Mouse (Mus musculus): ENCODE data around the gene 3110082I17Rik. TPM values are rescaled to one million over a fixed set of nuclear protein-coding genes. Genes with fewer than 3 reads are reported as not detected.
"Not testable (repeated sequence)": the region's sequence is repeated elsewhere in the genome, so short reads cannot be mapped to it uniquely, and the experiment has no call there.

3110082I17Rik gene
- polyA plus RNA-seq, 1 experiment from 2014 or later = 15.1 TPM

DNA sequence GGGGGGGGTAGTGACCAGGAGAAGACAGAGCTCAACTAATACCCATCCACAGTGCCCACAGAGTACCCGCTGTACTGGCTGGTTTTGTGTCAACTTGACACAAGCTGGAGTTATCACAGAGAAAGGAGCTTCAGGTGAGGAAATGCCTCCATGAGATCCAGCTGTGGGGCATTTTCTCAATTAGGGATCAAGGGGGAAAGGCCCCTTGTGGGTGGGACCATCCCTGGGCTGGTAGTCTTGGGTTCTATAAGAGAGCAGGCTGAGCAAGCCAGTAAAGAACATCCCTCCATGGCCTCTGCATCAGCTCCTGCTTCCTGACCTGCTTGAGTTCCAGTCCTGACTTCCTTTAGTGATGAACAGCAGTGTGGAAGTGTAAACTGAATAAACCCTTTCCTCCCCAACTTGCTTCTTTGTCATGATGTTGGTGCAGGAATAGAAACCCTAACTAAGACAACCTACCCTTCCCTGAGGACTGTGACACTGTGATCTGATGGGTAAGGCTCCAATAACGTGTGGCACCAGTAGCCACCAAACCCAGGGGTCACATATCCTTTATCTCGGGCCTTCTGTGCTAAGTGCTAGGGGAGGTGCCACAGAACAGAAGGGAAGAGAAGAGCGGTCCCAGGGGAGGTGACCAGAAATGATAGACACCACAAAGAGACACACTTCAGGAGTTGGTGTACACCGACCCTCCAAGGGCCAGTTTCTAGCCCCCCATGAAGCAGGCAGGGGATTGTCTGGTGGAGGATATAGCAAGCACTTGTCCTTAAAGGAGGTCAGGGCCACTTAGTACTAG is 69.8 kb downstream of the 3110082I17Rik start:
- H3K9me3 ChIP-seq = not testable (repeated sequence)

DNA sequence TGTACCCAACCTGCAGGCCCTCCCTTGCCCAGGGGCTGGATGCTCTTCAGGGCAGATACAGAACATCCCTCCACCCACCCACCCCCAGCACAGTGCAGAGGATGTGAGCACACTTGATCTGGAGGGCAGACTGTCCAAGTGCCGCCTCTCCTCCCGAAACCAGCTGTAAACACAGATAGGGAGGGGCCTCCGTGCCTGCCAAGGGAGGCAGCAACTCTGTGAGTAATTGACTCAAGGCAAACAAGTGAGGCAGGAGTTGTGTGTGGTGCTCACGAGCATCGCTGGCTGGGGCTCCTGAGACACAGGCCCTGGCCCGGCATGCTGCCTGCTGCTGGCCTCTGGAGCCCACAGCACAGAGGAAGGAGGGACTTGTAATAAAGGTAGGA is 70.7 kb downstream of the 3110082I17Rik start:
- H3K27me3 ChIP-seq = no peaks in the 10 kb centered on the region

More for the DNA sequence above, 69.8 kb downstream of the 3110082I17Rik start:
- peaks cover 44% of the 10 kb centered on the region for H3K4me1 ChIP-seq (replicated peaks)
- 84% methylated on average over 5 of the region's 5 CpGs for WGBS
- not testable (repeated sequence) for H3K9ac ChIP-seq; ATAC-seq (ENCODE audit: low read depth); H3K4me2 ChIP-seq; H3K4me3 ChIP-seq; H3K27me3 ChIP-seq; H3K36me3 ChIP-seq
- peak overlapping the region; percentile 61; the same call in 1 of the 2 replicates for H3K27ac ChIP-seq (replicated peaks)

GRCm38 (mm10) chr5:139388694-139389675 is 71.3 kb downstream of the 3110082I17Rik start:
- Histone ChIP-seq H3K9ac (peak overlapping the region; percentile 41; the same call in 1 of the 2 replicates), H3K9me3 (no peaks in the 10 kb centered on the region), H3K27me3 (no peaks in the 10 kb centered on the region), H3K4me1 (replicated peaks) (peaks cover 44% of the 10 kb centered on the region), H3K27ac (replicated peaks) (peak overlapping the region; percentile 67), H3K4me3 (no peak overlapping the region), H3K4me2 (no peak overlapping the region), H3K36me3 (no peaks in the 10 kb centered on the region)
- WGBS = 70% methylated on average over 17 of the region's 17 CpGs
- ATAC-seq (ENCODE audit: low read depth) = no peak

More for the DNA sequence above, 70.7 kb downstream of the 3110082I17Rik start:
- Histone ChIP-seq H3K9ac (peak overlapping the region; percentile 41; the same call in 1 of the 2 replicates), H3K27ac (replicated peaks) (peak overlapping the region; percentile 67), H3K4me3 (no peak overlapping the region), H3K36me3 (no peaks in the 10 kb centered on the region), H3K4me1 (replicated peaks) (peaks cover 44% of the 10 kb centered on the region), H3K4me2 (no peak overlapping the region), H3K9me3 (no peaks in the 10 kb centered on the region)
- WGBS = 36% methylated on average over 6 of the region's 6 CpGs
- peak; percentile 17 for ATAC-seq (ENCODE audit: low read depth)

DNA sequence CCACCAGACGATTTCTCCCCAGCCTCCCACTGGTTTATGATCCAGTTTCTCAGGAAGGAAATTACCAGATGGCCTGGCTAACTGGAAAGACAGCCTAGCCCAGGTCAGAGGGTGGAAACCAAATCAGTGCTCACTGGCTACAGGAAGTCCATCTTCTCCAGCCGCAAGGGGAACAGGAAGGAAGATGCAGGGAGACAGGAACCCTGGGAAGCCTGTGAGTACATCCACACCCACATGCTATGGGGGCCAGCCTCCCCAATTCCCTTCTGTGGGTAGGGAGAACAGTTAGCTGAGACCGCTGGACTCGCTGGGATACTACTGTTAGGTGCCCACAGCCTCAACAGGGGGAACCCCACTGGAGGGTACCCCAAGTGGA is 72.1 kb downstream of the 3110082I17Rik start:
- H3K27me3 ChIP-seq = no peaks in the 10 kb centered on the region
- no peak overlapping the region for H3K4me2 ChIP-seq
- peaks cover 44% of the 10 kb centered on the region for H3K4me1 ChIP-seq (replicated peaks)
- H3K9me3 ChIP-seq = no peaks in the 10 kb centered on the region
- no peak for ATAC-seq (ENCODE audit: low read depth)
- H3K27ac ChIP-seq (replicated peaks) = peak overlapping the region; percentile 67
- H3K36me3 ChIP-seq = no peaks in the 10 kb centered on the region
- WGBS = 59% methylated on average over 4 of the region's 4 CpGs
- no peak overlapping the region for H3K9ac ChIP-seq
- no peak overlapping the region for H3K4me3 ChIP-seq

DNA sequence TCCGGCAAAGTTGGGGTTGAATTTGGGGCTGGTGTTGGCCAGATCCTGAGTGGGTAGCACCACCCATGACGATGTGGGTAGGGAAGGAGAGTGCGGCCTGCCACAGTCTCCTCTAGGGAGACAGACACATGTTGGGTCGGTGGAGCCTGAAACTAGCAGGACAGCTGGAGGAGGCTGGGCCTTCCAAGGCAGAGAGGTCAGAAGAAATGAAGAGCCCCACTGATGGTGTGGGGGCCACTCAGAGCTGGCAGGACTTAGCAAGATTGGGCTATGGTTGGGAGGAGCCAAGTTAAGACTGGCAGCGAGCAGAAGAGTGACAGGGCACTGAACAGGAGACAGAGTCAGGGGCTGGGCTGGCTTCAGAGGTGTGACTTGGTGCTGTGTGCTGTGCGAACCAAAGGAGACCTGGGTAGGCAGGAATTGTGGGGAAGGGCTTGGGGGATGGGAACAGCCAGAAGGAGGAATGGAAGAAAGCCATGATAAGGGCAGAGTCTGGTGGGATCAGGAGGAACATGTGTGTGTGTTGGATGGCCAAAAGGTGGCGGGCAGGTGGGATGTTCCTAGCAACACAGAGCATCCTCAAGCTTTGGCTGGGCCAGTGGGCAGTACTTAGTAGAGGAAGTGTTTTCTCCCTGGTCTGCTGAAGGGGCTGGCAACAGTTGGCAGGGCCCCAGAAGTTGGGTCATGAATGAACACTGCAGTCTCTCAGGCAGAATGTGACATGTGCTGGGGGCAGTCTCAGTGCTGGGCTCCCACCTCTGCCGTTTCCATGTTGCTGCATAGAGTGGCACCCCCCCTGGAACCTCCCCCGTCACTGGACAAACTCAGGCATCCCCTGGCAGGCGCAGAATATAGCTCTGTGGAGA is 72.8 kb downstream of the 3110082I17Rik start:
- no peaks in the 10 kb centered on the region for H3K27me3 ChIP-seq
- no peaks in the 10 kb centered on the region for H3K36me3 ChIP-seq
- no peaks in the 10 kb centered on the region for H3K9me3 ChIP-seq
- peak overlapping the region; percentile 67 for H3K27ac ChIP-seq (replicated peaks)
- peaks cover 49% of the 10 kb centered on the region for H3K4me1 ChIP-seq (replicated peaks)
- H3K9ac ChIP-seq = no peak overlapping the region
- 72% methylated on average over 10 of the region's 10 CpGs for WGBS
- H3K4me3 ChIP-seq = no peak overlapping the region
- no peak for ATAC-seq (ENCODE audit: low read depth)
- H3K4me2 ChIP-seq = no peak overlapping the region

- Histone ChIP-seq H3K27me3 (no peaks in the 10 kb centered on the region), H3K27ac (replicated peaks) (no peak overlapping the region), H3K9ac (no peak overlapping the region), H3K9me3 (no peaks in the 10 kb centered on the region), H3K4me1 (replicated peaks) (peaks cover 49% of the 10 kb centered on the region), H3K4me3 (no peak overlapping the region), H3K4me2 (no peak overlapping the region), H3K36me3 (no peaks in the 10 kb centered on the region)
- no peak for ATAC-seq (ENCODE audit: low read depth)
- WGBS = 92% methylated on average over 5 of the region's 5 CpGs
These were observed 74.3 kb downstream of the 3110082I17Rik start for GRCm38 (mm10) chr5:139386047-139386446.

GRCm38 (mm10) chr5:139384531-139384930 is 75.8 kb downstream of the 3110082I17Rik start:
- Histone ChIP-seq H3K36me3 (no peaks in the 10 kb centered on the region), H3K9me3 (no peaks in the 10 kb centered on the region), H3K4me1 (replicated peaks) (peaks cover 53% of the 10 kb centered on the region), H3K4me3 (no peak overlapping the region), H3K4me2 (no peak overlapping the region), H3K27ac (replicated peaks) (no peak overlapping the region), H3K27me3 (no peaks in the 10 kb centered on the region), H3K9ac (no peak overlapping the region)
- ATAC-seq (ENCODE audit: low read depth) = no peak
- 75% methylated on average over 10 of the region's 10 CpGs for WGBS

GRCm38 (mm10) chr5:139383234-139383633 is 77.1 kb downstream of the 3110082I17Rik start:
- 74% methylated on average over 9 of the region's 9 CpGs for WGBS
- no peak for ATAC-seq (ENCODE audit: low read depth)
- no peaks in the 10 kb centered on the region for H3K9me3 ChIP-seq
- H3K4me2 ChIP-seq = no peak overlapping the region
- H3K4me3 ChIP-seq = no peak overlapping the region
- no peaks in the 10 kb centered on the region for H3K36me3 ChIP-seq
- H3K4me1 ChIP-seq (replicated peaks) = peaks cover 53% of the 10 kb centered on the region
- H3K27me3 ChIP-seq = no peaks in the 10 kb centered on the region
- no peak overlapping the region for H3K9ac ChIP-seq
- H3K27ac ChIP-seq (replicated peaks) = 0 out of 2 replicates have a peak overlapping the region, but pooled peaks have one; percentile 52

DNA sequence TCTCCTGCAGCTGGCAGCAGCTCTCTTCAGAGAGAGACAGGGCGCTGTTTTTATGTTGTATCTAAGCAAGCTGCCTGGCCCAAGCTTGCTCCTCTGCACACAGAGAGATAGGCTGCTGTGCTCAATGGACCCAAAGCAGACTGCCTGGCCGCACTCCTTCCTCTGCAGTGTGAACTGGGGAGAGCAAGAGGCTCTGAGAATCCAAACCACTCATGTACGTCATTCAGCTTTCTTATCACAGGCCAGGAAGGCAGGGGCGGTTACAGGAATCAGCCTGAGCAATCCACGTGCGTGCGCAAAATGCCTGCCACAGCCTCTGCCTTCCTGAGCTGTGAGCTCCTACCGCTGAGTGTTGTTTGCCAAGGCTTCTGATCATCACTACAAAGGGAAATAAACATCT is 77.6 kb downstream of the 3110082I17Rik start:
- ATAC-seq (ENCODE audit: low read depth) = no peak
- peak overlapping the region; percentile 38 for H3K9ac ChIP-seq
- no peak overlapping the region for H3K4me3 ChIP-seq
- no peaks in the 10 kb centered on the region for H3K27me3 ChIP-seq
- peak overlapping the region; percentile 81; the same call in 1 of the 2 replicates for H3K4me2 ChIP-seq
- H3K9me3 ChIP-seq = no peaks in the 10 kb centered on the region
- 67% methylated on average over 8 of the region's 8 CpGs for WGBS
- H3K36me3 ChIP-seq = no peaks in the 10 kb centered on the region
- peak overlapping the region; percentile 52; the same call in 1 of the 2 replicates for H3K27ac ChIP-seq (replicated peaks)
- peaks cover 53% of the 10 kb centered on the region for H3K4me1 ChIP-seq (replicated peaks)

GRCm38 (mm10) chr5:139381586-139382513 is 78.5 kb downstream of the 3110082I17Rik start:
- H3K4me2 ChIP-seq = peak overlapping the region; percentile 81
- peaks cover 52% of the 10 kb centered on the region for H3K4me1 ChIP-seq (replicated peaks)
- no peaks in the 10 kb centered on the region for H3K9me3 ChIP-seq
- peak overlapping the region; percentile 52; the same call in 1 of the 2 replicates for H3K27ac ChIP-seq (replicated peaks)
- H3K4me3 ChIP-seq = no peak overlapping the region
- no peaks in the 10 kb centered on the region for H3K27me3 ChIP-seq
- ATAC-seq (ENCODE audit: low read depth) = no peak
- H3K36me3 ChIP-seq = no peaks in the 10 kb centered on the region
- H3K9ac ChIP-seq = peak overlapping the region; percentile 34; the same call in 1 of the 2 replicates
- 85% methylated on average over 18 of the region's 18 CpGs for WGBS
